ENCODE assay signal across 11 mouse cellular contexts in the genomic region with DNA sequence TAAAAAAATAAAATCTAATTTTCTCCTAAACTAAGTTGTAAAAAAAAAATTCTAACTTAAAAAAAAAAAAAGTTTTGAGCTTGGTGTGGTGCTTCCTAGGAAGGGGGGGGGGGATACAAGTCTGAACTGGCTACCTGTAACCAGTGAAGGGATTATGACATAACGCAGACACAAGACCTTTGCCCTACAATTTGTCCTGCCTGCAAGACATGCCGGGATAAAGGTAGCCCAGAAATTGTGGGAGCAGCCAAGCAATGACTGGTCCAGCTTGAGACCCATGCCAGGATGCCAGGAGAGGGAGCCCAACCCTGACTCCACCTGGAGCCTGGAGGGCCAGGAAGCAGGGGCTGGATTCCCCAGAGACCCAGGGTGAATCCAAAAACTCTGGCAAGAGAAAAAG.
"Had no signal": no experiment of that assay in that cellular context is flagged by ENCODE, and none has a peak within 500 bp of the region (broad histone marks: within the 10 kb centered on the region; RNA-seq: fewer than 3 reads in every experiment).

No protein-coding gene starts in this region.

- DNase-seq: lung, adult 2 months; lung, postnatal 36 days; right cerebral cortex, postnatal 14 days; thymus, postnatal 14 days had no signal

- H3K36me3 ChIP-seq: limb, embryonic 10.5 days; midbrain, embryonic 13.5 days had no signal

- H3K27me3 ChIP-seq: midbrain, embryonic 13.5 days had no signal

- H3K4me3 ChIP-seq: left cerebral cortex, adult 2 months; limb, embryonic 10.5 days; midbrain, embryonic 13.5 days had no signal

- H3K27ac ChIP-seq: kidney, postnatal 0 days; left cerebral cortex, adult 2 months; liver, embryonic 14.5 days; midbrain, embryonic 13.5 days had no signal

- ATAC-seq: intestine, postnatal 0 days; lung, postnatal 0 days; midbrain, embryonic 13.5 days had no signal

- H3K9me3 ChIP-seq: limb, embryonic 10.5 days; midbrain, embryonic 13.5 days had no signal

- H3K4me2 ChIP-seq: midbrain, embryonic 13.5 days had no signal

- H3K9ac ChIP-seq: liver, embryonic 14.5 days; midbrain, embryonic 13.5 days had no signal
